Mouse (Mus musculus) forebrain, embryonic 13.5 days (tissue): ENCODE measurements around the gene Top3a. TPM values are rescaled to one million over a fixed set of nuclear protein-coding genes. Genes with fewer than 3 reads are reported as not detected.

Experiments used
- ATAC-seq: fragments of 200-750 bp; cut with Nextera tagmentation; 2 replicates; pipeline ENCODE4 v1.8.0; 2017
- H3K27ac ChIP-seq: fragments of 300-500 bp; sonication (generic); 2 replicates; pipeline ENCODE4 v1.5.1; 2015; ENCODE audit warnings: inconsistent platforms, mild to moderate bottlenecking, moderate library complexity
- H3K27me3 ChIP-seq: fragments of 300-500 bp; sonication (generic); 2 replicates; pipeline ENCODE4 v1.6.1; 2015; ENCODE audit warnings: mild to moderate bottlenecking, inconsistent platforms
- H3K36me3 ChIP-seq: fragments of 300-500 bp; sonication (generic); 2 replicates; pipeline ENCODE4 v1.6.1; 2015; ENCODE audit warnings: mild to moderate bottlenecking, inconsistent platforms; ENCODE audit not compliant: poor library complexity, severe bottlenecking
- H3K4me1 ChIP-seq: fragments of 300-500 bp; sonication (generic); 2 replicates; pipeline ENCODE4 v1.6.1; 2015; ENCODE audit warnings: inconsistent platforms
- H3K4me2 ChIP-seq: fragments of 300-500 bp; sonication (generic); 2 replicates; pipeline ENCODE4 v1.6.1; 2015; ENCODE audit warnings: inconsistent platforms, mild to moderate bottlenecking, moderate library complexity
- H3K4me3 ChIP-seq: fragments of 300-500 bp; sonication (generic); 2 replicates; pipeline ENCODE4 v1.5.1; 2015; ENCODE audit warnings: mild to moderate bottlenecking, inconsistent platforms
- H3K9ac ChIP-seq: fragments of 300-500 bp; sonication (generic); 2 replicates; pipeline ENCODE4 v1.6.1; 2015; ENCODE audit warnings: mild to moderate bottlenecking, inconsistent platforms
- H3K9me3 ChIP-seq: fragments of 300-500 bp; sonication (generic); replicated peaks from 2 replicates; pipeline ENCODE4 v1.6.1; 2016; ENCODE audit warnings: inconsistent platforms
- WGBS: fragments of 180-500 bp; shearing (Covaris S2); methylation state at CpG from one replicate; pipeline ENCODE4 v1.1.7; 2015; 5-methylcytosine and 5-hydroxymethylcytosine counted together
- polyA plus RNA-seq: library from polyadenylated mRNA; unstranded; fragments of >200 nt; fragmentation: Nextera tagmentation; extraction: Ambion mirVana; gene quantifications from 2 replicates; pipeline ENCODE4 v1.2.1, GENCODE M21; 2015

Gene Top3a
- polyA plus RNA-seq, 1 experiment from 2014 or later, result 14.2 TPM

DNA sequence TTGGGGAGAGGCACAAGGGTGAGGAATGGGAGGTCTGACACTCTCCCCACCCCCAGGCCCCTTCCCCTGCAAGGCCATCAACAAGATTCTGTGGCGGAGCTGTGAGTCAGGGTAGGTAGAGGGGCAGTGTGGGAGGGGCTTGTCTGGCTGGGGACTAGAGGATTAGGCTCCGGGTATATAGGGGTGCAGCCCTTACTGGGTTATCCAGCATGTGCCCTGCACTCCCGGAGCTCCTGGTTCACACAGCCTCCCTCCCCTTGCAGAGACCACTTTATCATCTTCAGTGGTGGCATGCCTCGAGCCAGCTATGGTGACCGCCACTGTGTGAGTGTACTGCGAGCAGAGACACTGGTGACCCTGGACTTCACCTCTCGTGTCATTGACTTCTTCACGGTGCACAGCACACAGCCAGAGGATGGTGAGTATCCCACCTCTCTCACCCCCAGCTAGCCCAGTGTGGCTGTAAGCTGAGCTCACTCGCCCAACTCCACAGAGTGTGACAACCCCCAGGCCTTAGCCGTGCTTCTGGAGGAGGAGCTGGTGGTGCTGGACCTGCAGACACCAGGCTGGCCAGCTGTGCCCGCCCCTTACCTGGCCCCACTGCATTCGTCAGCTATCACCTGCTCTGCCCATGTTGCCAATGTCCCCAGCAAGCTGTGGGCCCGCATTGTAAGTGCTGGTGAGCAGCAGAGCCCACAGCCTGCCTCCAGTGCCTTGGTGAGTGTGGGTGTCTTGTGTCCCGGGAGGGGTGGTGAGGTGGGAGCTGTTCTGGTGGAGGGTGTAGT, 70.3 kb downstream of the Top3a start:
- WGBS, result 91% methylated on average over 14 of the region's 14 CpGs

GRCm38 (mm10) chr11:60706076-60706475, 71.1 kb downstream of the Top3a start:
- 89% methylated on average over 7 of the region's 7 CpGs for WGBS
- Histone ChIP-seq H3K9me3 (no peaks in the 10 kb centered on the region), H3K4me3 (no peak overlapping the region), H3K4me1 (peaks cover 28% of the 10 kb centered on the region), H3K9ac (no peak overlapping the region), H3K4me2 (no peak overlapping the region), H3K27ac (no peak overlapping the region), H3K36me3 (peaks cover 83% of the 10 kb centered on the region), H3K27me3 (no peaks in the 10 kb centered on the region)
- ATAC-seq, result no peak

More for the DNA sequence above, 70.3 kb downstream of the Top3a start:
- Histone ChIP-seq H3K36me3 (peaks cover 91% of the 10 kb centered on the region), H3K27ac (no peak overlapping the region), H3K4me3 (no peak overlapping the region), H3K9ac (no peak overlapping the region), H3K9me3 (no peaks in the 10 kb centered on the region), H3K4me1 (peaks cover 20% of the 10 kb centered on the region), H3K27me3 (no peaks in the 10 kb centered on the region), H3K4me2 (no peak overlapping the region)
- ATAC-seq, result no peak

DNA sequence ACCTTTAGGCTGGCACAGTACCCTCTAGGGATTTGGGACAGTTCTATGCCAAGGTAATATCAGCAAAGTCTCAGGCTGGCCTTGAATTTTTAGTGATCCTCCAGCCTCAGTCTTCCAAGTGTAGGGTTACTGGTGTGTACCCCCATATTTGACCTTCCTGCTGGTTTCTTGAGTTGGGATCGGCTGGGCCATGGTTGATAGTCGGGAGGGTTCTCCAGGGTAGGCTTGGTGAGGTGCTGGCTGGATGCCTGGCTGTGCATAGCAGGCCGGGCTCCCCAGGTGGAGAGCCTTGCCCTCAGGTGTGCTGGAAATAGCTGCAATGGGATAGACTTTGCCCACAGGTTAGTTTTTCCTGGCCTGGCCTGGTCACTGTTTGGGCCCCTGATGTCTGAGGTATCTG, 71.9 kb downstream of the Top3a start:
- no peak overlapping the region for H3K9ac ChIP-seq
- no peak for ATAC-seq
- no peak overlapping the region for H3K27ac ChIP-seq
- H3K27me3 ChIP-seq, result no peaks in the 10 kb centered on the region
- peaks cover 75% of the 10 kb centered on the region for H3K36me3 ChIP-seq
- H3K9me3 ChIP-seq, result no peaks in the 10 kb centered on the region
- WGBS, result 92% methylated on average over 3 of the region's 3 CpGs
- H3K4me1 ChIP-seq, result peaks cover 37% of the 10 kb centered on the region
- H3K4me2 ChIP-seq, result no peak overlapping the region
- H3K4me3 ChIP-seq, result no peak overlapping the region

DNA sequence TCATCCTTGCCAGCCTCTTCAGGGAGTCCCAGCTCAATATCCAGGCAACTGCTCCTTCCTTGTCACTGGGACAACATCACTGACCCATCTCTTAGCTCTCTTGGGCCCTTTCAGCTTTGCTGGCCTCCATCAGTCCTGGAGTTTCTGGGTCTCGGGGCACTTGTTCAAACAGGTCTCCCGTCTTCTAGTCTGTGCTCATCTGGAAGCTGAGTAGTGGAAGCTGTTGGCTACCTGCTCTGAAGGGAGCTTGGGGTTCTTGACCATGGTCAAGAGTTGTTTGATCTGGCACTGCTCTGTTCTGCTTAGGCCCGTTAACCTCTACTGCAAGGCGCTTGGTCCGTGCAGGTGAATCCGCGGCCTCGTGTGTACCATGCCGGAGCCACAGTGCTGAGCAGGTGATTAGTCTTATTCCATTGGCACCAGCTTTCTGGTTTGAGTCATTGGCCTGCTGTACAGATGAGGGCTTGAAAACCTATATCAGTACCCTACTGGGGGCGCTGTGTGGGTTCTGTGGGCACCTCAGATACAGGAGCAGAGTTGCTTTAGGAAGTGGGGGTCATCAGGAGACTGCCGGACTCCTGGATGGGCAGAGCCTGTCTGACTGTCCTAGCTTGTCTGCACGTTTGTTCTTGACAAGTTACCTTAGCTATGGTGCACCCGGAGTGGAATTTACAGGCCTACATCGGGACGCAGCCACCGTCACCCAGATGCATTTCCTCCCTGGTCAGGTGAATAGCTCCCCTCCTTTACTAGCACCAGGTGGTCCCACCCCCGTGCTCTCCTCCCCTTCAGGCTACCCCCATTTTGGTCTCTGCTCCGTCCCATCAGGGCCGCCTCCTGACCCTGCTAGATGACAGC, 72.9 kb downstream of the Top3a start:
- no peak overlapping the region for H3K27ac ChIP-seq
- no peak overlapping the region for H3K9ac ChIP-seq
- ATAC-seq, result no peak
- H3K4me1 ChIP-seq, result peaks cover 37% of the 10 kb centered on the region
- H3K36me3 ChIP-seq, result peaks cover 65% of the 10 kb centered on the region
- H3K9me3 ChIP-seq, result no peaks in the 10 kb centered on the region
- H3K4me2 ChIP-seq, result no peak overlapping the region
- no peaks in the 10 kb centered on the region for H3K27me3 ChIP-seq
- no peak overlapping the region for H3K4me3 ChIP-seq
- 95% methylated on average over 19 of the region's 19 CpGs for WGBS

DNA sequence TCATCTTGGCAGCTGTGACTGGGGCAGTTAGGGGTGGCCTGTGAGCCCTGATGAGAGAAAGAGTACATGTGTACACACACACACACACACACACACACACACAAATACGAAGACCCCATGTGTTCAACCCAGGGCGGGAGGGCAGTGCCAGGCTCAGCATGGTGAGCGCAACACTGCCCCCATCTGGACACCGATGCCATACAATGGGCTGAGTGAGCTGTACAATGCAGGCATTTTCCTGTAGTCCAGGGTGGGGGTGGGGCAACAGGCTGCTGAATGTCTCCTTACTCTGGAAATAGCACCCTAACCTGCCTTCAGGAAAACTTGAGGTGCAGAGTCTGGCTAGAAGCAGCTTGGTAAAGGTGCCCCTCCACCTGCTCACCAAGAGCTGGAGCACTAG, 74.0 kb downstream of the Top3a start:
- ATAC-seq, result no peak
- no peaks in the 10 kb centered on the region for H3K27me3 ChIP-seq
- H3K36me3 ChIP-seq, result peaks cover 54% of the 10 kb centered on the region
- H3K9me3 ChIP-seq, result no peaks in the 10 kb centered on the region
- peak overlapping the region; percentile 92 for H3K4me2 ChIP-seq
- WGBS, result 18% methylated on average over 4 of the region's 4 CpGs
- peak overlapping the region; percentile 21; the same call in 1 of the 2 replicates for H3K9ac ChIP-seq
- H3K4me1 ChIP-seq, result peaks cover 47% of the 10 kb centered on the region
- H3K4me3 ChIP-seq, result no peak overlapping the region
- H3K27ac ChIP-seq, result peak overlapping the region; percentile 36

DNA sequence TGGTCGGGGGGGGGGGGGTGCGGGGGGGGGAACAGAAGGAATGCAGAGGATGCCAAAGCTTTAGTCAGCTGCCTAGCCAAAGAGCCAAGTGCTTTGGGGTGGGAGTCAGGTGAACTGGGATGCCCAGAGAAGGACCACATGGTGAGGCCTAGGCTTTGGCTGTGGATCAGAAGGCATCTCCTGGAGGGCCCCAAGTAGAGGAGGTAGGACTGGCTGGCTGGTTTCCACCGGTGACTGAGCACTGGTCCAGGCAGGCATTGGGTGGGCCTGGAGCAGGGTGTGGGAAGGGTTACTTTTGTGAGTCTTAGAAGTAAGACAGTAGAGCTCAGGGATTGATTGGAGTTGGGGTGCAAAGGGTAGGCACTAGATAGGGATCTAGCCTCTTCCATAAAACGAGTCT, 75.6 kb downstream of the Top3a start:
- Histone ChIP-seq H3K4me1 (peaks cover 47% of the 10 kb centered on the region), H3K9me3 (no peaks in the 10 kb centered on the region), H3K27ac (no peak overlapping the region), H3K9ac (peak overlapping the region; percentile 26; the same call in 1 of the 2 replicates), H3K4me2 (peak overlapping the region; percentile 92), H3K27me3 (no peaks in the 10 kb centered on the region), H3K36me3 (peaks cover 38% of the 10 kb centered on the region), H3K4me3 (peak overlapping the region; percentile 13; the same call in 1 of the 2 replicates)
- 88% methylated on average over 2 of the region's 4 CpGs for WGBS
- ATAC-seq, result no peak

- Histone ChIP-seq H3K4me1 (peaks cover 47% of the 10 kb centered on the region), H3K4me2 (peak overlapping the region; percentile 92), H3K9ac (peak overlapping the region; percentile 95), H3K27ac (peak overlapping the region; percentile 88; the same call in 1 of the 2 replicates), H3K27me3 (no peaks in the 10 kb centered on the region), H3K36me3 (peaks cover 28% of the 10 kb centered on the region), H3K9me3 (no peaks in the 10 kb centered on the region), H3K4me3 (peak overlapping the region; percentile 74)
- no peak for ATAC-seq
- 26% methylated on average over 12 of the region's 12 CpGs for WGBS
Measured at GRCm38 (mm10) chr11:60700320-60701185, 76.6 kb downstream of the Top3a start.

GRCm38 (mm10) chr11:60699524-60700075, 77.6 kb downstream of the Top3a start, which contains the start of gene Llgl1:
Gene Llgl1, plus strand, starts transcription at chr11:60699723.
- H3K4me3 ChIP-seq, result peak within 1 kb of the TSS; percentile 74
- peaks cover 47% of the 10 kb centered on the region for H3K4me1 ChIP-seq
- ATAC-seq, result peak; percentile 93
- peaks cover 18% of the 10 kb centered on the region for H3K36me3 ChIP-seq
- H3K9ac ChIP-seq, result peak within 1 kb of the TSS; percentile 95
- 0% methylated on average over 34 of the region's 73 CpGs for WGBS
- H3K4me2 ChIP-seq, result peak within 1 kb of the TSS; percentile 92
- H3K27me3 ChIP-seq, result no peaks in the 10 kb centered on the region
- H3K9me3 ChIP-seq, result no peaks in the 10 kb centered on the region
- peak within 1 kb of the TSS; percentile 88 for H3K27ac ChIP-seq

DNA sequence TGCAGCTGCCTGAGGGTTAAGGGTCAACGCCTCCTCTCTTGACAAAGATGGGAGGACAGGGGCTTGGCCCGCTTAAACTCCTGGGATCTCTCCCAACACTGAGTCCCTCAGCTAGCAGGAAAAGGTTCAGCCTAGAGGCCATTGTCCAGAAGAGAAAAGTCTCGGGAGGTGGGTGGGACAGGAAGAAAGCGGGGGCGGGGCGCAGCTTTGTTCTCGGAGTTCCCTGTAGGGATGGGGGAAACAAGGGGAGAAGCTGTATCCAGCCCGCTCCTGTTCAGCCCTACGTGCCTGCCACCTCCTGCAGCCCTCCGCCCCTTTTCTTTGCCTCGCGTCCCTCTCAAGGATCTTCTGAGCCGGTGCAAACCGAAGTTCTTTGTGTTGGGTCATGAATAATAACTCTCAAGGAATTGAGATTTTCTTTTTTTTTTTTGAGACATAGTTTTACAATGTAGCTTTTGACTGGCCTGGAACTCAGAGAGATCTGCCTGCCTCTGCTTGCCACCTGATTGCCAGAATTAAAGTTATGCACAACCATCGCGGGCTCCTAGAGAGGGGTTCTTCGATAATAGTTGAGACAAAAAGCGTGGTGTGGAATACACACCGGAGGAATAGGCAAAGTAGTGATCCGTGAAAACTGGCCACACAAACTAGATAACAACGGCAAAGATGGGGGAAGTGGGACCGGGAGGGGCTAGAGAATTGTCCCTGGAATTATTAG, 78.2 kb downstream of the Top3a start:
- Histone ChIP-seq H3K9me3 (no peaks in the 10 kb centered on the region), H3K4me2 (peak overlapping the region; percentile 92), H3K27me3 (no peaks in the 10 kb centered on the region), H3K36me3 (peaks cover 12% of the 10 kb centered on the region; the same call in 1 of the 2 replicates), H3K4me3 (peak overlapping the region; percentile 74), H3K4me1 (peaks cover 47% of the 10 kb centered on the region), H3K27ac (peak overlapping the region; percentile 88), H3K9ac (peak overlapping the region; percentile 95)
- peak; percentile 54 for ATAC-seq
- 1% methylated on average over 21 of the region's 22 CpGs for WGBS

DNA sequence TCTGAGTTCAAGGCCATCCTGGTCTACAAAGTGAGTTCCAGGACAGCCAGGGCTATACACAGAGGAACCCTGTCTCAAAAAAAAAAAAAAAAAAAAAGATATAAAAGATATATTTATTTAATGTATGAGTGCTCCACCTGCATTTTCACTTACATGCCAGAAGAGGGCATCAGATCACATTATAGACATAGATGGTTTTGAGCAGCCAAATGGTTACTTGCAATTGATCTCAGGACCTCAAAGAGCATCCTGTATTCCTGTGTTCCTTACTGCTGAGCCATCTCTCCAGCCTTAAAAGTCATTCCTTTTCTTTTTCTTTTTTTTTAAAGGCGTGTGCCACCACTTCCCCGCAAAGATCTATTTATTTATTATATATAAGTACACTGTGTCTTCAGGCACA, 79.6 kb downstream of the Top3a start:
- no peak for ATAC-seq
- Histone ChIP-seq H3K4me2 (no peak overlapping the region), H3K9ac (no peak overlapping the region), H3K27me3 (no peaks in the 10 kb centered on the region), H3K4me1 (peaks cover 33% of the 10 kb centered on the region), H3K4me3 (no peak overlapping the region), H3K9me3 (no peaks in the 10 kb centered on the region), H3K36me3 (peaks cover 2% of the 10 kb centered on the region; the same call in 1 of the 2 replicates), H3K27ac (no peak overlapping the region)
- 53% methylated on average over 2 of the region's 2 CpGs for WGBS

DNA sequence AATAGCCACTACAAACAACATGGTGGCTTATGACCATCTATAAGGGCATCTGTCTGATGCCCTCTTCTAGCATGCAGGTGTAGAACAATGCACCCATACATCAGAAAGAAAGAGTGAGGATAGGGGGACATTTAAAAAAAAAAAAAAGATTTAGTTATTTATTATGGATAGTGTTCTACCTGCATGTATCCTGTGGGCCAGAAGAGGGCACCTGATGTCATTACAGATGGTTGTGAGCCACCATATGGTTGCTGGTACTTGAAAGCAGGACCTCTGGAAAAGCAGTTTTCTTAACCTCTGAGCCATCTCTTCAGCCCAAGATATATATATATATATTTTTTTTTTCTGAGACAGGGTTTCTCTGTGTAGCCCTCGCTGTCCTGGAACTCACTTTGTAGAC, 81.0 kb downstream of the Top3a start:
- Histone ChIP-seq H3K27ac (no peak overlapping the region), H3K27me3 (no peaks in the 10 kb centered on the region), H3K36me3 (no peaks in the 10 kb centered on the region), H3K9me3 (no peaks in the 10 kb centered on the region), H3K4me3 (no peak overlapping the region), H3K9ac (no peak overlapping the region), H3K4me2 (no peak overlapping the region), H3K4me1 (peaks cover 19% of the 10 kb centered on the region)
- ATAC-seq, result no peak
- WGBS, result 76% methylated on average over 1 of the region's 1 CpGs
